Mouse (Mus musculus) erythroblast, embryonic 14.5 days (primary cell): Measurements from ENCODE around the gene Zfp85.

ENCODE experiments used
- GATA1 ChIP-seq: IDR thresholded peaks from 2 replicates; pipeline ENCODE4 v1.6.1; 2012; ENCODE audit warnings: low read length, inconsistent platforms, mixed read lengths
- TAL1 ChIP-seq: IDR thresholded peaks from 3 replicates; pipeline ENCODE4 v1.6.1; 2012; ENCODE audit warnings: low read length, inconsistent platforms, mixed read lengths

- no peak for TF ChIP-seq GATA1
- no peak for TF ChIP-seq TAL1
Measured at GRCm38 (mm10) chr13:67755761-67756160, 733 bp upstream of the Zfp85 start.
